Mouse (Mus musculus) ES-Bruce4 (cell line): ENCODE measurements around the gene Rbm28. TPM values are rescaled to one million over a fixed set of nuclear protein-coding genes. Genes with fewer than 3 reads are reported as not detected.

Experiments used
- H3K27ac ChIP-seq: 2 replicates; pipeline ENCODE4 v1.5.1; 2012; ENCODE audit warnings: low read length, inconsistent platforms; ENCODE audit not compliant: insufficient read depth
- H3K27me3 ChIP-seq: 2 replicates; pipeline ENCODE4 v1.6.1; 2012; ENCODE audit warnings: mild to moderate bottlenecking, low read length, inconsistent platforms; ENCODE audit not compliant: control insufficient read depth, poor library complexity, insufficient read depth, severe bottlenecking
- H3K36me3 ChIP-seq: 2 replicates; pipeline ENCODE4 v1.6.1; 2012; ENCODE audit warnings: inconsistent platforms, mild to moderate bottlenecking, low read length, moderate library complexity; ENCODE audit not compliant: control insufficient read depth, poor library complexity, insufficient read depth, severe bottlenecking
- H3K4me1 ChIP-seq: one replicate; pipeline ENCODE4 v1.8.1; 2011; ENCODE audit warnings: low read length; ENCODE audit not compliant: control insufficient read depth, insufficient read depth
- H3K4me3 ChIP-seq: 2 replicates; pipeline ENCODE4 v1.5.1; 2011; ENCODE audit warnings: low read depth, mild to moderate bottlenecking, low read length
- H3K9ac ChIP-seq: 2 replicates; pipeline ENCODE4 v1.6.1; 2012; ENCODE audit warnings: low read depth, mild to moderate bottlenecking, inconsistent platforms; ENCODE audit not compliant: poor library complexity, severe bottlenecking
- H3K9me3 ChIP-seq: replicated peaks from 2 replicates; pipeline ENCODE4 v1.6.1; 2012; ENCODE audit warnings: mild to moderate bottlenecking, low read length, inconsistent platforms; ENCODE audit not compliant: control insufficient read depth, poor library complexity, insufficient read depth, severe bottlenecking
- CTCF ChIP-seq: IDR thresholded peaks from one replicate; pipeline ENCODE4 v1.8.1; 2011; ENCODE audit warnings: low read depth, low read length
- EP300 ChIP-seq: IDR thresholded peaks from 2 replicates; pipeline ENCODE4 v1.6.1; 2011; ENCODE audit warnings: low read depth, low read length; ENCODE audit not compliant: insufficient read depth
- POLR2A ChIP-seq: IDR thresholded peaks from one replicate; pipeline ENCODE4 v1.8.1; 2011; ENCODE audit warnings: low read length; ENCODE audit not compliant: insufficient read depth
- polyA plus RNA-seq: library from polyadenylated mRNA; stranded (reverse); fragments of >200 nt; gene quantifications from 2 replicates; pipeline ENCODE4 v1.2.4, GENCODE M21; 2011; ENCODE audit warnings: low read depth; ENCODE audit not compliant: missing spikeins, insufficient read depth, insufficient read length

The Rbm28 gene
- polyA plus RNA-seq, 1 experiment = 94.5 TPM

- H3K27me3 ChIP-seq = no peaks in the 10 kb centered on the region
- no peak overlapping the region for H3K9ac ChIP-seq
- H3K9me3 ChIP-seq = no peaks in the 10 kb centered on the region
- no peaks in the 10 kb centered on the region for H3K36me3 ChIP-seq
- no peaks in the 10 kb centered on the region for H3K4me1 ChIP-seq
- TF ChIP-seq EP300 = no peak
- TF ChIP-seq POLR2A = no peak
- no peak for TF ChIP-seq CTCF
- no peak overlapping the region for H3K27ac ChIP-seq
- H3K4me3 ChIP-seq = no peak overlapping the region
These were observed 15.0 kb upstream of the Rbm28 start for GRCm38 (mm10) chr6:29179843-29180242.

- TF ChIP-seq CTCF = no peak
- TF ChIP-seq POLR2A = no peak
- no peak for TF ChIP-seq EP300
- H3K9me3 ChIP-seq = no peaks in the 10 kb centered on the region
- no peaks in the 10 kb centered on the region for H3K4me1 ChIP-seq
- H3K9ac ChIP-seq = peak within 1 kb of the TSS; percentile 72
- no peaks in the 10 kb centered on the region for H3K27me3 ChIP-seq
- no peak within 1 kb of the TSS for H3K27ac ChIP-seq
- no peaks in the 10 kb centered on the region for H3K36me3 ChIP-seq
- H3K4me3 ChIP-seq = peak within 1 kb of the TSS; percentile 79
These were observed 14.3 kb upstream of the Rbm28 start, which contains the start of gene Prrt4 for GRCm38 (mm10) chr6:29178888-29179658. Gene Prrt4 (minus strand): TSS chr6:29179584.

GRCm38 (mm10) chr6:29177901-29178879 lies 13.4 kb upstream of the Rbm28 start:
- Histone ChIP-seq H3K36me3 (no peaks in the 10 kb centered on the region), H3K4me1 (no peaks in the 10 kb centered on the region), H3K9ac (peak overlapping the region; percentile 72; the same call in 1 of the 2 replicates), H3K27ac (no peak overlapping the region), H3K9me3 (no peaks in the 10 kb centered on the region), H3K27me3 (no peaks in the 10 kb centered on the region), H3K4me3 (peak overlapping the region; percentile 79)
- TF ChIP-seq POLR2A (no peak), EP300 (no peak), CTCF (no peak)

- Histone ChIP-seq H3K4me1 (no peaks in the 10 kb centered on the region), H3K9me3 (no peaks in the 10 kb centered on the region), H3K36me3 (no peaks in the 10 kb centered on the region), H3K27ac (no peak overlapping the region), H3K4me3 (no peak overlapping the region), H3K27me3 (no peaks in the 10 kb centered on the region), H3K9ac (no peak overlapping the region)
- no peak for TF ChIP-seq EP300
- TF ChIP-seq POLR2A = no peak
- no peak for TF ChIP-seq CTCF
These were observed 10.3 kb upstream of the Rbm28 start for GRCm38 (mm10) chr6:29175113-29175512.

GRCm38 (mm10) chr6:29174368-29174767 lies 9.6 kb upstream of the Rbm28 start:
- Histone ChIP-seq H3K27me3 (no peaks in the 10 kb centered on the region), H3K9me3 (no peaks in the 10 kb centered on the region), H3K36me3 (no peaks in the 10 kb centered on the region), H3K4me1 (no peaks in the 10 kb centered on the region), H3K27ac (no peak overlapping the region), H3K4me3 (no peak overlapping the region), H3K9ac (no peak overlapping the region)
- TF ChIP-seq CTCF (no peak), EP300 (no peak), POLR2A (no peak)

- H3K9ac ChIP-seq = peak overlapping the region; percentile 64
- H3K27me3 ChIP-seq = no peaks in the 10 kb centered on the region; the same call in 1 of the 2 replicates
- no peaks in the 10 kb centered on the region for H3K4me1 ChIP-seq
- H3K27ac ChIP-seq = no peak overlapping the region
- TF ChIP-seq POLR2A = no peak
- peak; percentile 76 for TF ChIP-seq CTCF
- no peaks in the 10 kb centered on the region for H3K36me3 ChIP-seq
- peak overlapping the region; percentile 64 for H3K4me3 ChIP-seq
- H3K9me3 ChIP-seq = no peaks in the 10 kb centered on the region
These were observed 6.2 kb upstream of the Rbm28 start for GRCm38 (mm10) chr6:29170952-29171388.
